Mouse (Mus musculus): ENCODE data around the gene Syt6.
A peak's percentile ranks its signal among the peaks of the same experiment; 100 is the strongest.

The Syt6 gene

GRCm38 (mm10) chr3:103647164-103647867 lies 72.3 kb downstream of the Syt6 start:
- DNase-seq (ENCODE audit: low read depth, low spot score) = no peak

GRCm38 (mm10) chr3:103648486-103648885 lies 73.5 kb downstream of the Syt6 start:
- no peak for DNase-seq (ENCODE audit: low read depth, low spot score)

GRCm38 (mm10) chr3:103649716-103650115 lies 74.7 kb downstream of the Syt6 start:
- DNase-seq (ENCODE audit: low read depth, low spot score) = peak; percentile 73

- DNase-seq (ENCODE audit: low read depth, low spot score) = no peak
Measured at GRCm38 (mm10) chr3:103650406-103650805, 75.4 kb downstream of the Syt6 start.

GRCm38 (mm10) chr3:103660012-103660411 lies 85.0 kb downstream of the Syt6 start:
- peak; percentile 58 for DNase-seq (ENCODE audit: low read depth, low spot score)

- peak; percentile 49 for DNase-seq (ENCODE audit: low read depth, low spot score)
Measured at GRCm38 (mm10) chr3:103661714-103662113, 86.7 kb downstream of the Syt6 start.

- no peak for DNase-seq (ENCODE audit: low read depth, low spot score)
Measured at GRCm38 (mm10) chr3:103663385-103663784, 88.4 kb downstream of the Syt6 start.

GRCm38 (mm10) chr3:103672113-103672512 lies 97.1 kb downstream of the Syt6 start:
- peak; percentile 40 for DNase-seq (ENCODE audit: low read depth, low spot score)

- DNase-seq (ENCODE audit: low read depth, low spot score) = no peak
Measured at GRCm38 (mm10) chr3:103672716-103673115, 97.7 kb downstream of the Syt6 start.

GRCm38 (mm10) chr3:103678811-103679210 lies 103.8 kb downstream of the Syt6 start:
- no peak for DNase-seq (ENCODE audit: low read depth, low spot score)

- peak; percentile 87 for DNase-seq (ENCODE audit: low read depth, low spot score)
Measured at GRCm38 (mm10) chr3:103682473-103682872, 107.4 kb downstream of the Syt6 start.

- peak; percentile 93 for DNase-seq (ENCODE audit: low read depth, low spot score)
Measured at GRCm38 (mm10) chr3:103683234-103683965, 108.4 kb downstream of the Syt6 start.

- no peak for DNase-seq (ENCODE audit: low read depth, low spot score)
Measured at GRCm38 (mm10) chr3:103683966-103684319, 108.9 kb downstream of the Syt6 start.

- no peak for DNase-seq (ENCODE audit: low read depth, low spot score)
Measured at GRCm38 (mm10) chr3:103689043-103689442, 114.0 kb downstream of the Syt6 start.

- peak; percentile 46 for DNase-seq (ENCODE audit: low read depth, low spot score)
Measured at GRCm38 (mm10) chr3:103690506-103690905, 115.5 kb downstream of the Syt6 start.
